8 mouse cellular contexts compared by ENCODE assay signal in genomic region chr10:17869822-17870662, GRCm38 (mm10).
DNase-seq lines count a peak whose midpoint lies in the region; ATAC-seq lines count a peak whose summit lies in the region.

No protein-coding gene starts in this region.

- ATAC-seq in embryonic facial prominence, embryonic 12.5 days (ENCODE audit: insufficient number of reproducible peaks, insufficient read depth, low FRiP score, low TSS enrichment), result peak; percentile 85
- ATAC-seq in limb, embryonic 13.5 days (ENCODE audit: low FRiP score, low read depth), result peak; percentile 84
- ATAC-seq in stomach, embryonic 14.5 days (ENCODE audit: insufficient number of reproducible peaks, insufficient read depth, low FRiP score, low read depth), result peak; percentile 71; the same call in 1 of the 2 replicates

- no peak overlapping the region for H3K4me2 ChIP-seq in embryonic facial prominence, embryonic 12.5 days (replicated peaks)
- no peak overlapping the region for H3K4me2 ChIP-seq in limb, embryonic 13.5 days (replicated peaks)
- no peak overlapping the region for H3K4me2 ChIP-seq in stomach, embryonic 14.5 days (replicated peaks; ENCODE audit: low read depth, low read length)

- no peaks in the 10 kb centered on the region for H3K36me3 ChIP-seq in embryonic facial prominence, embryonic 12.5 days
- H3K36me3 ChIP-seq in limb, embryonic 13.5 days, result no peaks in the 10 kb centered on the region
- no peaks in the 10 kb centered on the region for H3K36me3 ChIP-seq in stomach, embryonic 14.5 days (ENCODE audit: control insufficient read depth, insufficient read depth, low read length)

- no peak overlapping the region for H3K4me3 ChIP-seq in embryonic facial prominence, embryonic 12.5 days
- H3K4me3 ChIP-seq in limb, embryonic 13.5 days, result no peak overlapping the region
- H3K4me3 ChIP-seq in stomach, embryonic 14.5 days (ENCODE audit: low read depth, low read length), result no peak overlapping the region

- H3K27me3 ChIP-seq in embryonic facial prominence, embryonic 12.5 days, result no peaks in the 10 kb centered on the region
- no peaks in the 10 kb centered on the region for H3K27me3 ChIP-seq in limb, embryonic 13.5 days
- no peaks in the 10 kb centered on the region for H3K27me3 ChIP-seq in stomach, embryonic 14.5 days (ENCODE audit: control insufficient read depth, insufficient read depth, low read length)

- no peaks in the 10 kb centered on the region; the same call in 1 of the 2 replicates for H3K4me1 ChIP-seq in embryonic facial prominence, embryonic 12.5 days
- H3K4me1 ChIP-seq in limb, embryonic 13.5 days, result no peaks in the 10 kb centered on the region
- no peaks in the 10 kb centered on the region for H3K4me1 ChIP-seq in stomach, embryonic 14.5 days (ENCODE audit: control insufficient read depth, insufficient read depth, low read length)

- peak; percentile 64 for DNase-seq in 3134 (ENCODE audit: extremely low read depth, insufficient read length, low spot score)
- DNase-seq in adrenal gland, adult 8-10 months, result peak; percentile 52
- peak; percentile 65 for DNase-seq in heart, adult 8-10 months (ENCODE audit: low spot score)
- peak; percentile 75 for DNase-seq in kidney, adult 9 months
- DNase-seq in naive thymus-derived CD4-positive, alpha-beta T cell, adult 2 months (ENCODE audit: low read depth), result peak; percentile 68

- no peak overlapping the region for H3K9ac ChIP-seq in embryonic facial prominence, embryonic 12.5 days
- H3K9ac ChIP-seq in limb, embryonic 13.5 days, result no peak overlapping the region
- no peak overlapping the region for H3K9ac ChIP-seq in stomach, embryonic 14.5 days (replicated peaks; ENCODE audit: low read depth, low read length)

- WGBS in embryonic facial prominence, embryonic 12.5 days, result 23% methylated on average over 5 of the region's 5 CpGs
- WGBS in limb, embryonic 13.5 days, result 33% methylated on average over 5 of the region's 5 CpGs
- WGBS in stomach, embryonic 14.5 days, result 33% methylated on average over 5 of the region's 5 CpGs

- H3K27ac ChIP-seq in embryonic facial prominence, embryonic 12.5 days, result no peak overlapping the region
- peak overlapping the region; percentile 52; the same call in 1 of the 2 replicates for H3K27ac ChIP-seq in limb, embryonic 13.5 days
- no peak overlapping the region for H3K27ac ChIP-seq in stomach, embryonic 14.5 days (ENCODE audit: low read length)

- H3K9me3 ChIP-seq in embryonic facial prominence, embryonic 12.5 days, result no peaks in the 10 kb centered on the region
- no peaks in the 10 kb centered on the region for H3K9me3 ChIP-seq in limb, embryonic 13.5 days
- H3K9me3 ChIP-seq in stomach, embryonic 14.5 days (ENCODE audit: control insufficient read depth, low read depth, low read length), result no peaks in the 10 kb centered on the region
